Mouse (Mus musculus) limb, embryonic 13.5 days (tissue): ENCODE measurements around the gene Rcbtb2. TPM values are rescaled to one million over a fixed set of nuclear protein-coding genes. Genes with fewer than 3 reads are reported as not detected.

Experiments used
- ATAC-seq: fragments of 200-750 bp; cut with Nextera tagmentation; 2 replicates; pipeline ENCODE4 v1.8.0; 2017; ENCODE audit warnings: low read depth, moderate number of reproducible peaks, moderate TSS enrichment; ENCODE audit not compliant: low FRiP score
- H3K27ac ChIP-seq: fragments of 300-500 bp; sonication (generic); 2 replicates; pipeline ENCODE4 v1.5.1; 2015; ENCODE audit warnings: inconsistent platforms, mild to moderate bottlenecking, moderate library complexity
- H3K27me3 ChIP-seq: fragments of 300-500 bp; sonication (generic); 2 replicates; pipeline ENCODE4 v1.6.1; 2015; ENCODE audit warnings: mild to moderate bottlenecking, inconsistent platforms
- H3K36me3 ChIP-seq: fragments of 300-500 bp; sonication (generic); 2 replicates; pipeline ENCODE4 v1.6.1; 2015; ENCODE audit warnings: inconsistent platforms, mild to moderate bottlenecking, moderate library complexity
- H3K4me1 ChIP-seq: fragments of 300-500 bp; sonication (generic); 2 replicates; pipeline ENCODE4 v1.6.1; 2015; ENCODE audit warnings: inconsistent platforms
- H3K4me2 ChIP-seq: fragments of 300-500 bp; sonication (generic); replicated peaks from 2 replicates; pipeline ENCODE4 v1.6.1; 2015; ENCODE audit warnings: inconsistent platforms, mild to moderate bottlenecking, moderate library complexity
- H3K4me3 ChIP-seq: fragments of 300-500 bp; sonication (generic); 2 replicates; pipeline ENCODE4 v1.5.1; 2015; ENCODE audit warnings: moderate library complexity, mild to moderate bottlenecking, inconsistent platforms
- H3K9ac ChIP-seq: fragments of 300-500 bp; sonication (generic); 2 replicates; pipeline ENCODE4 v1.6.1; 2015; ENCODE audit warnings: mild to moderate bottlenecking, inconsistent platforms
- H3K9me3 ChIP-seq: fragments of 300-500 bp; sonication (generic); 2 replicates; pipeline ENCODE4 v1.6.1; 2016; ENCODE audit warnings: inconsistent platforms
- WGBS: fragments of 180-500 bp; shearing (Covaris S2); methylation state at CpG from one replicate; pipeline ENCODE4 v1.1.7; 2015; 5-methylcytosine and 5-hydroxymethylcytosine counted together
- microRNA counts: library from miRNA; unstranded; fragments of <30 nt; microRNA quantifications from one replicate; lab custom pipeline; 2016
- microRNA-seq: library from miRNA; unstranded; fragments of <30 nt; microRNA quantifications from one replicate; pipeline ENCODE4, GENCODE M21; 2016
- polyA plus RNA-seq: library from polyadenylated mRNA; unstranded; fragments of >200 nt; fragmentation: Nextera tagmentation; extraction: Ambion mirVana; gene quantifications from 2 replicates; pipeline ENCODE4 v1.2.1, GENCODE M21; 2015

The Rcbtb2 gene
- polyA plus RNA-seq, 1 experiment from 2014 or later = 146 TPM

GRCm38 (mm10) chr14:73254412-73254811 is 131.6 kb downstream of the Rcbtb2 start:
- WGBS = 72% methylated on average over 4 of the region's 4 CpGs
- Histone ChIP-seq H3K4me2 (no peak overlapping the region), H3K4me3 (no peak overlapping the region), H3K9ac (no peak overlapping the region), H3K9me3 (no peaks in the 10 kb centered on the region), H3K4me1 (peaks cover 9% of the 10 kb centered on the region), H3K36me3 (no peaks in the 10 kb centered on the region), H3K27me3 (no peaks in the 10 kb centered on the region), H3K27ac (no peak overlapping the region)
- no peak for ATAC-seq

- WGBS = 73% methylated on average over 3 of the region's 3 CpGs
- Histone ChIP-seq H3K9me3 (no peaks in the 10 kb centered on the region), H3K27ac (no peak overlapping the region), H3K4me3 (no peak overlapping the region), H3K9ac (no peak overlapping the region), H3K4me1 (peaks cover 9% of the 10 kb centered on the region), H3K27me3 (no peaks in the 10 kb centered on the region), H3K4me2 (no peak overlapping the region), H3K36me3 (no peaks in the 10 kb centered on the region)
- ATAC-seq = no peak
These were observed 132.7 kb downstream of the Rcbtb2 start for GRCm38 (mm10) chr14:73255426-73255970.

GRCm38 (mm10) chr14:73257348-73257747 is 134.5 kb downstream of the Rcbtb2 start:
- no peak overlapping the region for H3K9ac ChIP-seq
- 74% methylated on average over 7 of the region's 7 CpGs for WGBS
- no peak for ATAC-seq
- no peak overlapping the region for H3K4me3 ChIP-seq
- H3K36me3 ChIP-seq = peaks cover 5% of the 10 kb centered on the region
- H3K27me3 ChIP-seq = no peaks in the 10 kb centered on the region
- H3K4me1 ChIP-seq = peaks cover 9% of the 10 kb centered on the region
- H3K27ac ChIP-seq = no peak overlapping the region
- no peaks in the 10 kb centered on the region for H3K9me3 ChIP-seq
- H3K4me2 ChIP-seq = no peak overlapping the region

MicroRNA genes within 50 kb of the gene (microRNA counts, 519-probe panel; counts per million panel counts)
- not detected for microRNA mmu-miR-687 (lab: Ali Mortazavi, UCI)

Small RNA genes within 50 kb of the gene (microRNA-seq; reads per million reads assigned to microRNA genes)
- gene Mir687 = not detected

Other genes starting within 250 kb of the Rcbtb2 start
- not detected in 2 replicates for gene Cysltr2, start 73.9 kb upstream of the Rcbtb2 start, polyA plus RNA-seq
- gene Lpar6, start 114.9 kb downstream of the Rcbtb2 start, polyA plus RNA-seq = 13.9 and 15.6 TPM in 2 replicates
- 18.2 and 23.7 TPM in 2 replicates for gene Rb1, start 202.8 kb downstream of the Rcbtb2 start, polyA plus RNA-seq